Mouse (Mus musculus) ovary, postnatal 10 days (tissue): Measurements from ENCODE around the gene Cad.

Experiments
- DNase-seq: peaks from one replicate; pipeline ENCODE4 v3.0.0; 2022; ENCODE audit warnings: low spot score

Cad gene

DNA sequence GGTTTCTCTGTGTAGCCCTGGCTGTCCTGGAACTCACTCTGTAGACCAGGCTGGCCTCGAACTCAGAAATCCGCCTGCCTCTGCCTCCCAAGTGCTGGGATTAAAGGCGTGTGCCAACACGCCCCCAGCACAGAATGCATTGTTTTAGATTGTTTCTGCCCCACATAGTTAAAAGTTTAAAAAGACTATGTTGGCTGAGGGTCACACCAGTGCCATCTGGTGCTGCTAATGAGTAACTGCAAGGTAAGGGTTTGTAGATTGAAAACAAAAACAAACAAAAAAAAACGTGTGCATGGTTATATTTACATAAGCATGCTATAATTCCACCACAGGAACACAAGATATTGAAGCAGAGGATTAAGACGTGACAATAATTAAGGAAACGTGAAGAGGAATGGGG is 56.2 kb downstream of the Cad start:
- DNase-seq = no peak

DNA sequence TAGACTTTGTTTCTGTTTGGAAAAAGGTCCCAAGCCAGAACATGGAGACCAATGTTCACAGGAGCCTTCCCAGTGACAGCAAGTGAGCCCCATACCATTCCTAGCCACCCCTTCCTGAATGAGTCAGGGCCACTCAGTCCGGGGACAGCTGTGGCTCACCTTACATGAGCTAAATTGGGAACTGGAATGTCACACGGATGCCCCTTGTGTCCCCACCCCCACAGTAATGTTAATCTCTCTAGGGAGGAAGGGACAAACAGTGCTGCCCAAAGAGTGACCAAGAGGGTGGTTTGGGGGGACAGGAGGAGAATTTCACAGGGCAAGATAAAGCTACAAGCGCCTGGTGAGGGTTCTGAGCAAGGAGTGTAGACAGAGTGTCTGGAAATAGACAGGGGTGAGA is 61.8 kb downstream of the Cad start, which contains the start of gene Trim54:
TSS of gene Trim54 (plus strand) at position 359 of the 400 bp plus-strand sequence.
- DNase-seq = no peak

DNA sequence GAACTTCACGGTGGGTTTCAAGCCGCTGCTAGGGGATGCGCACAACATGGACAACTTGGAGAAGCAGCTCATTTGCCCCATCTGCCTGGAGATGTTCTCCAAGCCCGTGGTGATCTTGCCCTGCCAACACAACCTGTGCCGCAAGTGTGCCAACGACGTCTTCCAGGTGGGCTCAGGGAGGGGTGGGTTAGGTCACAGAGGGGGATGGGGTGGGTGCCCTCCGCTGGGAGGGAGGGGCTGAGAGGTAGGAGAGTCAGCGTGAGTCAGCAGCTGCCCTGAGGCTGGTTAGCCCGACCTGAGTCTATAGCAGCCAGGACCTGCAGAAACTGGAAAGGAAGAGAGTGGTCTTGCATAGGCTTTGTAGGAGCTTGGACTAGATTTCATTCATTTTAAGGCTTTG is 62.3 kb downstream of the Cad start:
- no peak for DNase-seq

DNA sequence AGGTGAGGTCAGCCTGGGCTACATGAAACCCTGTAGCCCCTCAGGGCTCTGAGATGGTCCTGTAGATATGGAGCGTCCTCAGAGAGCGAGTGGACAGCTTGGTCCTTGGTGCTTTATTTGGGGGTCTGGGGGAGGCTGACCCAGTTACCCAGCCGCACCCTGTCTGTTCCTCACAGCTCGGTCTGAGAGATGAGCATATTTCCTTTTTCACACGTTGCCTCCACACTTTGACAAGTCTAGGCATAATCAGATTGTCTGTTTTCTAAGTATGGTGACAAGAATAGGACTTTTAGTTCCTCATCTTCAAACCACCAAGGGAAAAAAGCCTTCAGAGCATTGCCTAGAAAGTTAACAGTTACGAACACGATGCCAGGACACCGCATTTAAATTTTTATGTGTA is 66.5 kb downstream of the Cad start:
- DNase-seq = no peak

DNA sequence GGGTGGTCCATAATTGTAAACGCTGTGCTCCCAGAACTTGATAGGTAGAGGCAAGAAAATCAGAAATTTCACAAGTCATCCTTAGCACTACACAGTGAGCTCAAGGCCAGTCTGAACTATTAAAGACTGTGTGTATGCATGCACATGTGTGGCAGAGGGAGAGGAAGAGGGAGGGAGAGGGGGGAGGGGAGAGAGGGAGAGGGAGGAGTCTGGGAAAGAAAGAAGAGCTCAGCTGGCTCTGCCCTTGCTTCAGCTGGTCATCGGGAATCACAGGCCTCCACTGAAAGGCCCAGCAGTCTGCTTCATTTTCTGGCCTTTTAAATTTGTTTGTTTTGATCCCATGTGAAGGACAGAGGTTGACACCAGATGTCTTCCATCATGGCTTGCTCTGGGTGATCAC is 68.9 kb downstream of the Cad start:
- DNase-seq = no peak

DNA sequence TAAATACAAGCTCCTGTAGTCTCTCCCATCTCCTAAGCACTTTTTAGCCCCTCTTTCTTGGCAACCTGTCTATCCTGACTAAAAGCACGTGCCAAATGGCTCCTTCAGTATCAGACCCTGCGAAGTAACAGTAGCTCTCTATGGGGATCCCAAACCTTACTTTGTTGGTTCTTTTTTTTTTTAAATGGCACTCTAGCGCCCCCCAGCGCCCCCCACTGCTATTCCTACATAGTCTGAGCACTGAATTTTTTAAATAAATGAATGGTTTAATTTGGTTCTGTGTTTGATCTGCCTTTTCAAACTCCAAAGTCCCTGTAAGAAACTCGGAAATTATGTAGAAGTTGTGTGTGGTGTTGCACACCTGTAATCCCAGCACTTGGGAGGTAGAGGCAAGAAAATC is 71.5 kb downstream of the Cad start:
- no peak for DNase-seq
